23 mouse cellular contexts compared by ENCODE assay signal in genomic region chr1:160357268-160357667, GRCm38 (mm10).
DNase-seq lines count a peak whose midpoint lies in the region; ATAC-seq and TF ChIP-seq lines count a peak whose summit lies in the region.
"Had no signal": no experiment of that assay in that cellular context is flagged by ENCODE, and none has a peak within 500 bp of the region (broad histone marks: within the 10 kb centered on the region; RNA-seq: fewer than 3 reads in every experiment).

No protein-coding gene starts in this region.

- H3K27me3 ChIP-seq in liver, embryonic 13.5 days, result no peaks in the 10 kb centered on the region
- no peaks in the 10 kb centered on the region for H3K27me3 ChIP-seq in liver, embryonic 11.5 days (replicated peaks; ENCODE audit: control insufficient read depth, insufficient read depth, low read length)
- H3K27me3 ChIP-seq in G1E (ENCODE audit: insufficient read depth, low read length), result no peaks in the 10 kb centered on the region
- H3K27me3 ChIP-seq in forebrain, postnatal 0 days (ENCODE audit: insufficient read depth, low read length), result no peaks in the 10 kb centered on the region
- H3K27me3 ChIP-seq: CH12.LX; heart, embryonic 15.5 days; hindbrain, embryonic 13.5 days had no signal

- H3K27ac ChIP-seq in liver, embryonic 13.5 days, result no peak overlapping the region
- no peak overlapping the region for H3K27ac ChIP-seq in liver, embryonic 11.5 days (ENCODE audit: low read depth, low read length)
- H3K27ac ChIP-seq in forebrain, postnatal 0 days (ENCODE audit: low read depth, low read length), result no peak overlapping the region
- H3K27ac ChIP-seq: embryonic facial prominence, embryonic 10.5 days; forebrain, embryonic 10.5 days; heart, adult 2 months; heart, embryonic 15.5 days; hindbrain, embryonic 13.5 days; hindbrain, postnatal 0 days had no signal

- H3K36me3 ChIP-seq in liver, embryonic 13.5 days, result no peaks in the 10 kb centered on the region
- no peaks in the 10 kb centered on the region for H3K36me3 ChIP-seq in liver, embryonic 11.5 days (ENCODE audit: control insufficient read depth, insufficient read depth, low read length)
- peaks cover 7% of the 10 kb centered on the region for H3K36me3 ChIP-seq in G1E (replicated peaks)
- H3K36me3 ChIP-seq in forebrain, postnatal 0 days (ENCODE audit: insufficient read depth), result no peaks in the 10 kb centered on the region
- H3K36me3 ChIP-seq: embryonic facial prominence, embryonic 10.5 days; forebrain, embryonic 10.5 days; heart, embryonic 15.5 days; hindbrain, embryonic 13.5 days had no signal

- no peak for TF ChIP-seq CTCF in G1E (IDR thresholded peaks at IDR 0.05; ENCODE audit: low read depth, low read length)
- TF ChIP-seq CTCF in forebrain, postnatal 0 days (IDR thresholded peaks at IDR 0.05; ENCODE audit: low read depth), result no peak

- no peak overlapping the region for H3K4me3 ChIP-seq in liver, embryonic 13.5 days (replicated peaks)
- H3K4me3 ChIP-seq in liver, embryonic 11.5 days (ENCODE audit: low read depth, low read length), result no peak overlapping the region
- H3K4me3 ChIP-seq in G1E (ENCODE audit: low read depth, low read length), result no peak overlapping the region
- no peak overlapping the region for H3K4me3 ChIP-seq in forebrain, postnatal 0 days (ENCODE audit: low read depth, low read length)
- H3K4me3 ChIP-seq: embryonic facial prominence, embryonic 10.5 days; erythroblast, embryonic 14.5 days; forebrain, embryonic 10.5 days; heart, adult 2 months; heart, embryonic 15.5 days; hindbrain, embryonic 13.5 days had no signal

- H3K4me2 ChIP-seq in liver, embryonic 13.5 days, result no peak overlapping the region
- H3K4me2 ChIP-seq in liver, embryonic 11.5 days, result no peak overlapping the region
- H3K4me2 ChIP-seq in forebrain, postnatal 0 days (ENCODE audit: low read depth), result no peak overlapping the region
- H3K4me2 ChIP-seq: heart, embryonic 11.5 days; heart, embryonic 15.5 days; hindbrain, embryonic 13.5 days had no signal

- H3K9ac ChIP-seq in liver, embryonic 13.5 days, result no peak overlapping the region
- no peak overlapping the region for H3K9ac ChIP-seq in liver, embryonic 11.5 days (ENCODE audit: low read depth, low read length)
- H3K9ac ChIP-seq in forebrain, postnatal 0 days, result no peak overlapping the region
- H3K9ac ChIP-seq: heart, embryonic 15.5 days; hindbrain, embryonic 13.5 days had no signal

- ATAC-seq in liver, embryonic 13.5 days (ENCODE audit: low read depth), result peak; percentile 75
- ATAC-seq in liver, embryonic 11.5 days (replicated peaks; ENCODE audit: low FRiP score), result no peak
- peak; percentile 28; the same call in 1 of the 2 replicates for ATAC-seq in G1E (ENCODE audit: extremely low read depth, insufficient number of reproducible peaks, low FRiP score, poor library complexity, severe bottlenecking)
- ATAC-seq in common myeloid progenitor, adult 5-6 weeks (replicated peaks; ENCODE audit: low read depth, poor library complexity, severe bottlenecking), result 0 out of 2 replicates have a peak, but pooled peaks have one; percentile 39
- ATAC-seq in megakaryocyte, adult 5-6 weeks (ENCODE audit: poor library complexity, severe bottlenecking), result peak; percentile 39
- ATAC-seq in forebrain, postnatal 0 days, result no peak
- ATAC-seq: forebrain, embryonic 14.5 days; hindbrain, postnatal 0 days had no signal

- H3K4me1 ChIP-seq in liver, embryonic 13.5 days (replicated peaks), result peaks cover 5% of the 10 kb centered on the region
- no peaks in the 10 kb centered on the region for H3K4me1 ChIP-seq in liver, embryonic 11.5 days (replicated peaks; ENCODE audit: control insufficient read depth, insufficient read depth, low read length)
- peaks cover 2% of the 10 kb centered on the region; the same call in 1 of the 2 replicates for H3K4me1 ChIP-seq in G1E (ENCODE audit: insufficient read depth, low read depth, low read length)
- no peaks in the 10 kb centered on the region for H3K4me1 ChIP-seq in forebrain, postnatal 0 days (ENCODE audit: insufficient read depth)

- no peaks in the 10 kb centered on the region for H3K9me3 ChIP-seq in liver, embryonic 13.5 days (replicated peaks)
- no peaks in the 10 kb centered on the region for H3K9me3 ChIP-seq in liver, embryonic 11.5 days (ENCODE audit: control insufficient read depth, low read length)
- no peaks in the 10 kb centered on the region for H3K9me3 ChIP-seq in G1E (replicated peaks)
- H3K9me3 ChIP-seq in forebrain, postnatal 0 days (ENCODE audit: low read length), result no peaks in the 10 kb centered on the region
- H3K9me3 ChIP-seq: embryonic facial prominence, embryonic 10.5 days; forebrain, embryonic 10.5 days; heart, embryonic 15.5 days; hindbrain, embryonic 13.5 days had no signal

- DNase-seq in liver, embryonic 13.5 days, result peak; percentile 10
- DNase-seq in liver, embryonic 11.5 days (ENCODE audit: low spot score), result no peak
- no peak for DNase-seq in G1E (ENCODE audit: low spot score)
- no peak for DNase-seq in cerebellum, postnatal 14 days
- DNase-seq in forebrain, postnatal 0 days, result no peak
- DNase-seq in thymus, postnatal 4 days, result no peak
- DNase-seq: adrenal gland, postnatal 10 days; cerebellum, adult 8-10 months; cerebellum, postnatal 25 days; gastrocnemius, postnatal 10 days; heart, adult 2 months; heart, postnatal 14 days had no signal

Comparison
In these comparisons a context has a peak if more than half of its experiments do, and no peak if none do; other contexts are left out.
1. ATAC-seq: peak in liver, embryonic 13.5 days (single experiment), G1E (single experiment), common myeloid progenitor, adult 5-6 weeks (single experiment) and megakaryocyte, adult 5-6 weeks (single experiment); none in liver, embryonic 11.5 days (single experiment) and forebrain, postnatal 0 days (single experiment).